In genomic region chr12:118034990-118035389, GRCm38 (mm10) we compare ENCODE assay signal across 14 mouse cellular contexts.
DNase-seq lines count a peak whose midpoint lies in the region.
"Had no signal": no experiment of that assay in that cellular context is flagged by ENCODE, and none has a peak within 500 bp of the region (broad histone marks: within the 10 kb centered on the region; RNA-seq: fewer than 3 reads in every experiment).

No protein-coding gene starts in this region.

- peak; percentile 38 for DNase-seq in gastrocnemius, adult 18-20 months (ENCODE audit: low spot score)
- DNase-seq in gastrocnemius, postnatal 10 days: no peak
- peak; percentile 79 for DNase-seq in cerebellum, adult 11-12 months
- peak; percentile 82 for DNase-seq in cerebellum, adult 9-11 months
- peak; percentile 39 for DNase-seq in skeletal muscle tissue, adult 2 months (ENCODE audit: low read depth, low spot score)
- DNase-seq in layer of hippocampus, postnatal 10 days (ENCODE audit: low spot score in 2 of 2): no peak
- no peak for DNase-seq in heart, adult 18-20 months
- DNase-seq: adrenal gland, postnatal 14 days; forebrain, postnatal 0 days; kidney, adult 2 months; kidney, postnatal 36 days; layer of hippocampus, adult 9-11 months; thymus, adult 2 months; thymus, postnatal 36 days had no signal

Comparison
In these comparisons a context has a peak if more than half of its experiments do, and no peak if none do; other contexts are left out.
1. DNase-seq: peak in gastrocnemius, adult 18-20 months (single experiment), cerebellum, adult 11-12 months (single experiment), cerebellum, adult 9-11 months (single experiment) and skeletal muscle tissue, adult 2 months (single experiment); none in gastrocnemius, postnatal 10 days (single experiment), layer of hippocampus, postnatal 10 days (0 of 2) and heart, adult 18-20 months (0 of 2).